8 mouse cellular contexts compared by ENCODE assay signal in the genomic region with DNA sequence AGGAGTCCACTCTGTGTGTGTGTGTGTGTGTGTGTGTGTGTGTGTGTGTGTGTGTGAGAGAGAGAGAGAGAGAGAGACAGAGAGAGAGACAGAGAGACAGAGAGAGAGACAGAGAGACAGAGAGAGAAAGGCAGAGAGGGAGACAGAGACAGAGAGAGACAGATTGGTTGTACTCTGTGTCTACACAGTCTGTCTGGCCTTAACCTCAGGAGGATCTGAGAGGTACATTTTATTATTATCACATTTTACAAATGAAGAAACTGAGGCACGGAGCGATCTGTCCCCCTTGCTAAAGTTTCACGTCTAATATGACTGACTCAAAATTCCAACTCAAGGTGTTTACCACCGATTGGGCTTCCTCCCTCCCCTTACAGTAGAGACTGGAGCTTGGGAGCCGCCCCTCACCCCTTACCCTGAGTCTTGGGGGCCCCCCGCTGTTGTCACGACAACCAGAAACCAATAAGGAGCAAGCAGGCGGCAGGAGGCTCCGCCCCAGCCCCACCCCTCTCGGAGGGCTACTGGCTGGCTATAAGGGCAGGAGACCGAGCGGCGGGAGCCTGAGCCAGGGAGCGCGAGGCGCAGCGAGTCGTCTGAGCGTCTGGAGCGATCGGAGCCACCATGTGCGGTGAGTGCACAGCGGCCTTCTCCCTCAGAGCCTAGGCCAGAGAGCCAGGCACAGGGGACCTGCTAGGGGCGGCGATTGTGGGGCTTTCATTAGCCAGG. TPM values are rescaled to one million over a fixed set of nuclear protein-coding genes. Genes with fewer than 3 reads are reported as not detected.
DNase-seq lines count a peak whose midpoint lies in the region; ATAC-seq and TF ChIP-seq lines count a peak whose summit lies in the region.

A gene (plus strand): TSS at position 560 of the 723 bp plus-strand sequence.

- H3K27me3 ChIP-seq in hindbrain, embryonic 15.5 days = no peaks in the 10 kb centered on the region

- H3K4me3 ChIP-seq in gastrocnemius, adult 2 months = peak within 1 kb of the TSS; percentile 69
- peak within 1 kb of the TSS; percentile 83 for H3K4me3 ChIP-seq in hindbrain, embryonic 15.5 days

- TF ChIP-seq CTCF in gastrocnemius, adult 2 months (IDR thresholded peaks at IDR 0.05) = no peak

- H3K36me3 ChIP-seq in hindbrain, embryonic 15.5 days = no peaks in the 10 kb centered on the region

- no peaks in the 10 kb centered on the region for H3K9me3 ChIP-seq in hindbrain, embryonic 15.5 days

- intact Hi-C loops in gastrocnemius, adult 2 months (cut with DNase I) = loop anchor here (10.0 kb wide), 1 partner anchor 69 kb away; no protein-coding TSS in a partner anchor

- DNase-seq in gastrocnemius, adult 2 months = peak; percentile 90
- DNase-seq in layer of hippocampus, postnatal 36 days = peak; percentile 63 to 73
- peak; percentile 69 for DNase-seq in lung, postnatal 14 days
- DNase-seq in right cerebral cortex, adult 18-20 months = peak; percentile 82
- DNase-seq in urinary bladder, postnatal 4 days (ENCODE audit: low spot score in 2 of 2) = peak; percentile 78 to 81

- H3K9ac ChIP-seq in hindbrain, embryonic 15.5 days = peak within 1 kb of the TSS; percentile 71

- ATAC-seq in activated CD4-positive, CD25-positive, alpha-beta regulatory T cell, adult 4 months = peak; percentile 40
- peak; percentile 93 for ATAC-seq in common myeloid progenitor, adult 5-6 weeks (replicated peaks; ENCODE audit: low read depth, poor library complexity, severe bottlenecking)
- peak; percentile 96 for ATAC-seq in hindbrain, embryonic 15.5 days (ENCODE audit: low FRiP score, low read depth)

- under 1% methylated on average over 25 of the region's 25 CpGs for WGBS in hindbrain, embryonic 15.5 days

- peak within 1 kb of the TSS; percentile 84 for H3K27ac ChIP-seq in gastrocnemius, adult 2 months
- H3K27ac ChIP-seq in hindbrain, embryonic 15.5 days (replicated peaks) = no peak within 1 kb of the TSS

- H3K4me2 ChIP-seq in hindbrain, embryonic 15.5 days = peak within 1 kb of the TSS; percentile 96

- peaks cover 20% of the 10 kb centered on the region for H3K4me1 ChIP-seq in hindbrain, embryonic 15.5 days (replicated peaks)

RNA-seq across cellular contexts. Expression of the gene that starts here (rescaled TPM):
- 1 to 10 TPM in 1 of 2 experiments, under 1 TPM in 1; 0.83 to 1.1 TPM for polyA plus RNA-seq in activated CD4-positive, CD25-positive, alpha-beta regulatory T cell, adult 4 months (2017; shearing (Covaris generic))
- 0.97 and 2.5 TPM in 2 replicates for total RNA-seq in common myeloid progenitor, adult 5-6 weeks (2017)
- 10 to 100 TPM in 1 of 2 experiments, 1 to 10 TPM in 1; 7.5 to 11.1 TPM for total RNA-seq in gastrocnemius, adult 2 months (2021)
- 6.4 and 6.8 TPM in 2 replicates for polyA plus RNA-seq in hindbrain, embryonic 15.5 days (2015; fragmentation: Nextera tagmentation; extraction: Ambion mirVana)
- 1 to 10 TPM; 3.8 to 3.9 TPM for total RNA-seq in layer of hippocampus, postnatal 36 days (2021)

Comparison
In these comparisons a context has a peak if more than half of its experiments do, and no peak if none do; other contexts are left out.
1. ATAC-seq: peak in every context shown above with its lines; median percentile 96 in hindbrain, embryonic 15.5 days; 93 in common myeloid progenitor, adult 5-6 weeks; 40 in activated CD4-positive, CD25-positive, alpha-beta regulatory T cell, adult 4 months.